Mouse (Mus musculus): ENCODE results near the gene Bloc1s6.

The Bloc1s6 gene

DNA sequence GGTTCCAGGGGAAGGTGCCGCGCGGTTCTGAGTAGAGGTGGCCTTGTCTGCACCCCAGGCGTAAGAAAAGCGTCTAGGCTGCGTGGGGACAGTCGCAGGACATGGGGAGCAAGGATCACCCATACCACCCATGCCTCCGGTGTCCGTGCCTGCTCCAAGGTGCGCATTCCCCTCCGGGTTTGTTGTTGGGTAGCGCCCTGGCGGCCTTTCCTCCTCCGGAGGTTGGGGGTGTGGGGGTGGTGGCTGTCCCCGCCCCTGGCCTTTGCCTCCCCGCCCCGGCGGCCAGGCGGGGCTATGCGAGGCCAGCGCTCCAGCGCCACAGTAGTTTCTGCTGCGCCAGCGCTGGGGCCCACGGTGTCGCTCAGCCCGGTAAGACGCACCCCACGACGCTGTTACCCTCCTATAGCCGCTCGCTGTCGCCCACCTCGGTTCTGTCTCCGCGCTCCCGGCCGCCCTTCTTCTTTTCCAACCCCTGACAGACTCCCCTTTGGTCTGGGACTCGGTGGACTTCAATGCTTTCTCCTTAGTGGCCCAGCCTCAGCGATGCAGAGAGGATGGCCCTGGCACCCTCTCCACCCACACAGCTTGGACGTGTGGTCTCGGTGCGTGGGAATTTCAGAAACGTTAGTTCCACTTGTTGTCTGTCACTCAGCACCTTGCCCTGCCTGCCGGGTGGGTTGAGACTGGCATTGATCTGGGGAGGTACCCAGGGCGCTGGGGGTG is 26.9 kb downstream of the Bloc1s6 start, which contains the start of gene Sqor:
TSS of gene Sqor (plus strand) at position 167 of the 723 bp plus-strand sequence.
- peak; percentile 76 to 85 for DNase-seq

DNA sequence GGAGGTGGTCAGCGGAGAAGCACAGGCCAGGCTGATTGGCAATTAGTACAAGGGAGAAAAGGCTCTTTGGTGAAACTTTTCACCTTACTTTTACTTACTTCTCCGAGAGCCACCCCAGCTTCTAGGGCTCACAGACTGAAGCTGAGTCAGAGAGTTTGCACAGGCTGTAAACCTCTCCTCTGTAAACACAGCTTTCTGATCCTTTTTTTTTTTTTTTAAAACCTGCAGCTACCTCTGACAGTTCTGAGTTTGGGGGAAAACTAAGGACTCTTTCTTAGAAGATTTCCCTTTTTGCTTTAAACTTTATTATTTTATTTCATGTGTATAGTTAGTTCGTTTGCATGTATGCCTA is 27.5 kb downstream of the Bloc1s6 start:
- DNase-seq, result no peak

DNA sequence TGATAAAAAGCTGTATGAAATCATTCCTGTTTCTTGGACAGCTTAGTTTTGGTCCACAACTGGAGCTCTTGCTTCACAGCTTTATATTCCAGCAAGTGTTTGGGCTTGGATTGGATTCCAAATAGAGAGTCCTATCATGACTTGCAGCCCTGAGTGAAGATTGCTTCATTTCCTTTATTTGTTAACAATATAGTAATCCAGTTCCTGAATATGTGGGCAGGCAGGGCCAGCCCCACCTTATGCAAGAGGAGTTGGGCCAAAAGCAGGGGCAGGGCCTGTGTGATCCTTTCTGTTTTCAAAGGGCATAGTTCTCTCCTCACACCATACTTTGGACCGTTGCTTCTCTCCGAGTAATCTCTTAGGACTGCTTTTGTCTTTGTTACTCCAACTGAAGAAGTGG is 32.7 kb downstream of the Bloc1s6 start:
- no peak for DNase-seq

DNA sequence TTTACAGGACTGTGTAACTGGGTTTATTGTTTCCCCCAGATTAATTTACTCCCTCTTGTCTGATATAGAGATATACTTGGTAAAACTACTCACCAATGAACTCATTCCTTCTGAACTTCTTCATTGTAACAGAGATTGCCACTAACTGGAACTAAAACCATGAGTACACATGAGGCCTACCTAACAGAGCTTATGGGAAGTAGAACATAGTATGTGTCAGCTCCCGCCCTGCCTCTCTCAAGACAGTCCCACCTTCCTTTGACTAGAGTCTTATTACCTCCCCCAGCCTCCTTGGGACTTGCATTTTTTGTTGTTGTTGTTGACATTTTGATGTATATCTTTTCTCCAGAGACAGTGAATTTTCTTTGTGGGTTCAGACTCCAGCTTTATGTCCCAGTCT is 34.6 kb downstream of the Bloc1s6 start:
- no peak for DNase-seq

DNA sequence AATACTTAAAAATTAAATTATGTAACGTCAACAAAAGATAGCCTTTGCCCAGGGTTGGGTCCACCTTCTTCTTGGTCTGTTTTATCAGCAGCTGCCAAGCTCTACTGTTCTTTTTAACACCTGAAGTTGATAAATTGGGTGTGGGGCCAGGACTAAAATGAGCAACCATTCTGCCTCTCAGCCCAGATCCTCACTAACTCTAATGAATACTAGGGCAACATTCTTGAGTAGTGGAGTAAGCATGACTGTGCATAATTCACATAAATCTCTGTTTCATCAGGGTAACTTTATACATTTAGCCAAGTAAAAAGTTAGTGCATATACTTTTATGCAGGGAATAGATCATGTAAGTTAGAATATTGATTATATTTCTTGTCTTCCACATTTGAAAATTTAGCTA is 37.2 kb downstream of the Bloc1s6 start:
- no peak for DNase-seq

DNA sequence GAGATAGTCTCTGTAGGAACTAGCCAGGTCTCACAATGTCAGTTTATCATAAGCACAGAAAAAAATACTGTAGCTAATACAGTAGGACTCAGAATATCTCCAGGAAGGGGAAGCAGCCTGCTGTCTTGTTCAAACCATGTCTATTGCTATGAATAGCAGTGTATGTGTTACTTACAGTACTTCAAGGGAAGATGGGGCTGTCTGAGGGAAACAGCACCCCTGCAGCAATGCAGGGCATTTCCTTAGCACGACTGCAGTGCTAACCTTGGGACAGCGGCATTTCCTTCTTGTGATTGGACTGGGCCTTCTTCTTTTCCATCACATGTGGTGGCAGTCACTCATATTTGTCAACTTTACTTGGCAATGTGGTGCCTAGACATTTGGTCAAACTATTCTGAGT is 38.5 kb downstream of the Bloc1s6 start:
- DNase-seq, result no peak

DNA sequence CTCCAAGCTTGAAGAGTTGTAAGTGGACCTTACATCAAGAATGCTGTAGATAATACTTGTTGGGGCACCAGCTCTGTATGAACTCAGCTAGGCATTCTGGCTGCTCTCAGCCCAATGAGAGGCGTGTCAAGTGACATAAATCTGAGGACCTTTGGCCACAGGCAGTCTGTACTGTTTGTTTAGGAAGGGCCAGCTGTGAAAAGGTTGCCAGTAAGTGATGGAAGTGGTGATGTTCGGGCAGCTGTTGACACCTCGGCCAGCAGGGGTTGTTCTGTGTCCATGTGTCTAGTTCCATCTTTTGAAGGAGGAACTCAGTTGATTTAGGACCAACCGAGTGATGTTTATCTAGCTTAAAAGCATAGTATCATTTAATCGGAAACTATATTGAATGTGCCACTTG is 41.7 kb downstream of the Bloc1s6 start:
- DNase-seq, result no peak

DNA sequence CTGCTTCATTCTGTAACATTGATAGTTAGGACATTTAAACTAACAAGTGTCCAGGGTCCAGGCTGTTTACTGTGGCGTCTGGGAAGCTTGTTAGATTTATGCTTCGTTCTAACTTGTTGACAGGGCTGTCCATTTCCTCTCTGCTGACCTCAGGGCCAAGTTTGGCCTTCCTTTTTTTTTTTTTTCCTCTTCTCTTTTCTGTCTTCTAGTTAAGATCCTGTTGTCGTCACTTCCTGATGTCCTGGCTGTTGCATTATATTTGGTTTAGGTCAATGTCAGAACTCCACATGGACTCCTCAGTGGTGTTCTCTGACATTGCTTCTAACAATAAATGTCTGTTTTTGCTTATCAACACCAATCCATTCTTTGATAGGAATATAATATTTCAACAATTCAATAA is 42.1 kb downstream of the Bloc1s6 start:
- no peak for DNase-seq

DNA sequence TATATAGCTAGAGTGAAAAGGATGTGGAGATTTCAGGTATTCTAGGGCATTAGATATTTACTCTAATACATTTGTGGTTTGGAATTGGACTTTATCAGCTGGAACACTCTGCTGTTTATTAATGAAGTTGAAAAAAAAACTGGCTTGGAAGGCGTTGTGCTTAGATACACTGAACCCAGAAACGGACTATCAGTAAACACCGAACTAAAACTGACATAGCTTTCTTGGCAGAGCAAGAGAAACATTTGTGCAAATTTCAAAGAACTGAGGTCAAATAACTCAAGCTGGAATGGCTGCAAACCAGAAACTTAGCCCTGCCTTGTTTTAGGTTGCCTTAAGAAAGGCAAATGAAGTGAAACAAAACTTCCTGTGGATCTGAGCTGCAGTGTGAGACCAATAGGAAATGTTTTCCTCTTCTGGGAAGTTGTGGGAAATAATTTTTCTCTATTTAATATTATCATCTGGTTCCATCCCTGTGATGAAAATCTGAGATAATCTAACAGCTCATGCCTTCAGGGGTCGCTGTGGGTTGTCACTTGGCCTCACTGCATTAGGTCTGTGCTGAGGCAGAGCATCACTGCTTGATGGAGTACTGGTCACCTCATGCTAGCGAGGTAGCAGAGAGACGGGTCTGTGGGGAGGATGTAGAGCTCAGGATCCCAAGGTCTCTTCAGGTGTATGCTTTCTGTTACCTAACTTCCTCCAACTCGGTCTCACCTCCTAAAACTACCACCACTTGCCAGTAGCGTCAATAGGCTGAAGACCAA is 43.5 kb downstream of the Bloc1s6 start:
- no peak for DNase-seq

DNA sequence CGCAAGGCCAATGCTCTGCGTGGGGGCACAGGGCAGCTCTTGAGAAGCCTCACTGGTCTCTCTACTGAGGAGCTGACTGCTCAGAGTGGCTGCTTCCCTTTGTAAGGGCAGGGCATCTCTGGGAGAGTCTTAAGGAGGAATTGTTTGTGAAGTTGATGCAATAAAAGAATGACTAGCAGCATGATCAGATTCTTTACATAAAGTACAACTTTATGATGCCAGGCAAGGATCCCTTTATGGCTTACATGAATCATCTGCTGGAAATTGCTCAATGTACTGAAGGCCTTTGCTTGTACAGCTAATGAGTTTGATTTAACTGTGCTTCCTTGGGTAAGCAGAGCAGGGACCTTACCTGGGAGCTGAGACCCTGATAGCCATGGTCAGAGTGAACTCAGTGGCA is 45.4 kb downstream of the Bloc1s6 start:
- no peak for DNase-seq

DNA sequence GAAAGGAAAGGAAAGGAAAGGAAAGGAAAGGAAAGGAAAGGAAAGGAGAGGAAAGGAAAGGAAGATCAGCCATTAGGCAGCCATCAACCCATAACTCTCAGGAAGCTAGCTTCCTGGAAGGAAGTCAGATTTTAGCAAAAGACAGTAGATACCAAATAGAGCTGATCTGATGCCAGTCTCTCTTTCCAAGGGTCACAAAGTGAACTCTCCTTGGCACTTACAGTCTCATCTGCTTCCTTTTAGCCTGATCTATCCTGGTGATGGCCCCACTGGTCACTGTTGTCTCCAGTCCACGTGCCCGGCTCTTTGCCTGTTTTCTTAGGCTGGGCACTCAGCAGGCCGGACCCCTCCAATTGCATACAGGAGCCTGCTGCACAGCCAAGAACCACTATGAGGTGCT is 46.4 kb downstream of the Bloc1s6 start:
- DNase-seq, result no peak

DNA sequence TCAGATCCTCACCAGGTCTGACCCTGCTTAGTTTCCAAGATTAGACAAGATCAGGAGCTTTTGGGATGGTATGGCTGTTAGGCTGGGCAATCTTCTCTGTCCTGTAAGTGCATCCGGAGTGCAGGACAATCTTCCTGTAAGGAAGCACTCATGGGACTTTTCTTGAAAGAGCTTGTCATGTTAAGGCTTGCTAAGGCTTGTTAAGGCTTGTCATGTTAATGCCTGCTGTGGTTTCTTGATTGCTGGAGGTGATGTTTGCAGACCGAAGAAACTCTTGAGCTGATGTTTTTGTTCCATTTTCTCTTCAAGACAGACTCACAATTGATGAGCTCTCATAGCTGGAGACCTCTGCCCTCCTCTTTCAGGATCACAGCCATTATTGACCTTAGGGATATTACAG is 47.9 kb downstream of the Bloc1s6 start:
- DNase-seq, result no peak

DNA sequence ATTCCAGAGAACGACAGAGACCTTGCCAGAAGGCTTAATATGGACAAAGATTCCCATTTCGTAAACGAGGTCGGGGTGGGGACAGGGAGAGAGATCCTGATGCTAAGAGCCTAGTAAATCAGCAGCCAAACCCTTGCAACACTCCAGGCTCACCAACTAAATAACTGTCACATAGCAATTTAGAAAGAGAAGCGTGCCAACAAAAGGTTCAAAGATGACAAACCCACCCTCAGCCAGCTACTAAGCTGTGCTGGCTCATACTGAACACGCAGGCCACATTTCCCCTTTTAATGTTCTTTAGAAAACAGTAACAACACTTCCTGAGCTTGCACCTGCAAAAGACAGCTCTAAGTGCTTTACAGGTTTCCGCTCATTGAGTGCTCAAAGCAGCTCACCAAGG is 51.0 kb downstream of the Bloc1s6 start:
- no peak for DNase-seq

DNA sequence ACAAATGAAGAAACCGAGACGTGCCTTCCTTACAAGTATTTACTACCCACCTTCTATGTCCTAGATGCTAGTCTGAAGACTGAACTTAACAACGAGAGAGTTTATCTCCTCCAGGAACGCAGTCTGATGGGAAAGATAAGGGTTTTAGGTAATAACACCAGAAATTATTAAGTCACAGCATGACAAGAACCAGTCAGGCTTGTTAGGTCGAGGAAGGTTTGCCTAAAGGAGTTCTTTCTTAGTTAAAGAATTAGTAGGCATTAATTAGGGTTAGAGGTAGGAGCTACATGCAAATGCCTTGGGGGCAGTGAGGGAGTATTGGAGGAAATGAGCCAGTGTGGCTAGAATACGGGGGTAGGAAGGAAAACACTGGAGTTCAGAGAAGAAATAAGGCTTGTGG is 51.4 kb downstream of the Bloc1s6 start:
- no peak for DNase-seq

All from kidney, postnatal 4 days (tissue).